ENCODE assay signal across 8 mouse cellular contexts in genomic region chrX:169994866-169995711, GRCm38 (mm10). TPM values are rescaled to one million over a fixed set of nuclear protein-coding genes. Genes with fewer than 3 reads are reported as not detected.
DNase-seq lines count a peak whose midpoint lies in the region.
"Not testable (repeated sequence)": the region's sequence is repeated elsewhere in the genome, so short reads cannot be mapped to it uniquely, and the experiment has no call there.

No protein-coding gene starts in this region.

- not testable (repeated sequence) for H3K9me3 ChIP-seq in heart, embryonic 10.5 days

- peak; percentile 76 for DNase-seq in CD4-positive helper T cell, adult 2 months (ENCODE audit: low read depth, low spot score)
- DNase-seq in R1 (ENCODE audit: low read depth, low spot score): peak; percentile 87
- peak; percentile 17 for DNase-seq in embryo, embryonic 11 days
- DNase-seq in heart, embryonic 10.5 days (ENCODE audit: low spot score): peak; percentile 87
- peak; percentile 19 for DNase-seq in kidney, postnatal 10 days
- peak; percentile 33 to 49 for DNase-seq in lung, postnatal 4 days
- peak; percentile 66 for DNase-seq in retina, postnatal 1 day
- peak; percentile 24 for DNase-seq in urinary bladder, adult 2 months (ENCODE audit: low spot score)

- H3K4me3 ChIP-seq in heart, embryonic 10.5 days: not testable (repeated sequence)

- WGBS in heart, embryonic 10.5 days: 15% methylated on average over 2 of the region's 2 CpGs

- H3K27ac ChIP-seq in heart, embryonic 10.5 days: not testable (repeated sequence)

- not testable (repeated sequence) for H3K27me3 ChIP-seq in heart, embryonic 10.5 days (ENCODE audit: insufficient read depth, poor library complexity, severe bottlenecking)

- not testable (repeated sequence) for H3K36me3 ChIP-seq in heart, embryonic 10.5 days

- not testable (repeated sequence) for H3K4me1 ChIP-seq in heart, embryonic 10.5 days

RNA-seq across cellular contexts. Expression of gene Gm21887, which starts 14.4 kb away (rescaled TPM):
- 121 and 172 TPM in 2 replicates for polyA plus RNA-seq in heart, embryonic 10.5 days (2016; fragmentation: Nextera tagmentation; extraction: Ambion mirVana)
- 220 and 239 TPM in 2 replicates for polyA plus RNA-seq in urinary bladder, adult 2 months (2012; rRNA removed)

Comparison
In these comparisons a context has a peak if more than half of its experiments do, and no peak if none do; other contexts are left out.
1. DNase-seq: peak in every context shown above with its lines; median percentile 87 in R1; 87 in heart, embryonic 10.5 days; 76 in CD4-positive helper T cell, adult 2 months; 66 in retina, postnatal 1 day; 41 in lung, postnatal 4 days; 24 in urinary bladder, adult 2 months; 19 in kidney, postnatal 10 days; 17 in embryo, embryonic 11 days.